Mouse (Mus musculus): ENCODE data around the gene Tst.

- TF ChIP-seq CTCF (IDR thresholded peaks at IDR 0.05; ENCODE audit: low read depth) (no peak), EP300 (IDR thresholded peaks at IDR 0.05; ENCODE audit: low read depth) (no peak)
Measured at GRCm38 (mm10) chr15:78455168-78455567, 49.5 kb upstream of the Tst start.
